Mouse (Mus musculus) lung, postnatal 0 days (tissue): ENCODE data around the gene Ptpn14.

Experiments
- CTCF ChIP-seq: IDR thresholded peaks from 2 replicates; pipeline ENCODE4 v1.5.1; 2016; ENCODE audit warnings: antibody characterized with exemption, mild to moderate bottlenecking
- EP300 ChIP-seq: IDR thresholded peaks from 2 replicates; pipeline ENCODE4 v1.6.1; 2016; ENCODE audit warnings: antibody characterized with exemption, mild to moderate bottlenecking, control low read depth

GRCm38 (mm10) chr1:189883531-189884170, 155.6 kb downstream of the Ptpn14 start:
- peak; percentile 67 for TF ChIP-seq CTCF
- TF ChIP-seq EP300, result no peak
